Mouse (Mus musculus): ENCODE measurements around the gene Car11. TPM values are rescaled to one million over a fixed set of nuclear protein-coding genes. Genes with fewer than 3 reads are reported as not detected.

Gene Car11
- polyA plus RNA-seq, 1 experiment from 2014 or later, result 4.9 TPM

GRCm38 (mm10) chr7:45747450-45747849, 47.8 kb downstream of the Car11 start:
- Histone ChIP-seq H3K27me3 (ENCODE audit: low read depth, poor library complexity, severe bottlenecking) (no peaks in the 10 kb centered on the region), H3K27ac (no peak overlapping the region), H3K36me3 (no peaks in the 10 kb centered on the region), H3K4me3 (no peak overlapping the region), H3K9me3 (replicated peaks) (no peaks in the 10 kb centered on the region), H3K4me1 (peaks cover 9% of the 10 kb centered on the region)
- DNase-seq (ENCODE audit: low spot score), result no peak
- WGBS, result 87% methylated on average over 5 of the region's 5 CpGs

- WGBS, result 88% methylated on average over 7 of the region's 7 CpGs
- H3K36me3 ChIP-seq, result no peaks in the 10 kb centered on the region
These were observed 48.5 kb downstream of the Car11 start for GRCm38 (mm10) chr7:45748110-45748509.

GRCm38 (mm10) chr7:45749401-45749800, 49.8 kb downstream of the Car11 start:
- DNase-seq (ENCODE audit: low spot score), result no peak
- WGBS, result 54% methylated on average over 10 of the region's 10 CpGs
- Histone ChIP-seq H3K4me1 (peaks cover 9% of the 10 kb centered on the region), H3K36me3 (no peaks in the 10 kb centered on the region), H3K27ac (peak overlapping the region; percentile 70), H3K4me3 (no peak overlapping the region), H3K27me3 (ENCODE audit: low read depth, poor library complexity, severe bottlenecking) (no peaks in the 10 kb centered on the region), H3K9me3 (replicated peaks) (no peaks in the 10 kb centered on the region)

More at GRCm38 (mm10) chr7:45748110-45748509, 48.5 kb downstream of the Car11 start:
- Histone ChIP-seq H3K9me3 (replicated peaks) (no peaks in the 10 kb centered on the region), H3K4me1 (peaks cover 9% of the 10 kb centered on the region), H3K27me3 (ENCODE audit: low read depth, poor library complexity, severe bottlenecking) (no peaks in the 10 kb centered on the region), H3K4me3 (no peak overlapping the region), H3K27ac (no peak overlapping the region)
- DNase-seq (ENCODE audit: low spot score), result no peak

- peaks cover 9% of the 10 kb centered on the region for H3K4me1 ChIP-seq
- WGBS, result 76% methylated on average over 9 of the region's 9 CpGs
- no peak for DNase-seq (ENCODE audit: low spot score)
- no peak overlapping the region for H3K27ac ChIP-seq
- no peaks in the 10 kb centered on the region for H3K27me3 ChIP-seq (ENCODE audit: low read depth, poor library complexity, severe bottlenecking)
- H3K36me3 ChIP-seq, result no peaks in the 10 kb centered on the region
- H3K9me3 ChIP-seq (replicated peaks), result no peaks in the 10 kb centered on the region
- H3K4me3 ChIP-seq, result no peak overlapping the region
These were observed 50.5 kb downstream of the Car11 start for GRCm38 (mm10) chr7:45750162-45750561.

Other genes with a start within 250 kb of the Car11 start
- gene Ftl1, start 240.0 kb upstream of the Car11 start, polyA plus RNA-seq (2016; fragmentation: Nextera tagmentation; extraction: Ambion mirVana), result 5,063 and 5,416 TPM in 2 replicates
- gene Bax, start 232.9 kb upstream of the Car11 start, polyA plus RNA-seq (2016; fragmentation: Nextera tagmentation; extraction: Ambion mirVana), result 248 and 297 TPM in 2 replicates
- gene Tulp2, start 218.0 kb upstream of the Car11 start, polyA plus RNA-seq (2016; fragmentation: Nextera tagmentation; extraction: Ambion mirVana), result 1.8 and 2.2 TPM in 2 replicates
- not detected in 2 replicates for gene Gm45808, start 213.0 kb upstream of the Car11 start, polyA plus RNA-seq (2016; fragmentation: Nextera tagmentation; extraction: Ambion mirVana)
- 4.9 and 5.8 TPM in 2 replicates for gene Dhdh, start 211.0 kb upstream of the Car11 start, polyA plus RNA-seq (2016; fragmentation: Nextera tagmentation; extraction: Ambion mirVana)
- gene Nucb1, start 189.4 kb upstream of the Car11 start, polyA plus RNA-seq (2016; fragmentation: Nextera tagmentation; extraction: Ambion mirVana), result 116 and 125 TPM in 2 replicates
- 22.4 and 25.7 TPM in 2 replicates for gene Ppp1r15a, start 173.6 kb upstream of the Car11 start, polyA plus RNA-seq (2016; fragmentation: Nextera tagmentation; extraction: Ambion mirVana)
- gene Plekha4, start 173.5 kb upstream of the Car11 start, polyA plus RNA-seq (2016; fragmentation: Nextera tagmentation; extraction: Ambion mirVana), result 0.43 and 1.0 TPM in 2 replicates
- gene Hsd17b14, start 144.9 kb upstream of the Car11 start, polyA plus RNA-seq (2016; fragmentation: Nextera tagmentation; extraction: Ambion mirVana), result 1.0 and 1.1 TPM in 2 replicates
- 65.8 and 68.0 TPM in 2 replicates for gene Bcat2, start 129.7 kb upstream of the Car11 start, polyA plus RNA-seq (2016; fragmentation: Nextera tagmentation; extraction: Ambion mirVana)
- not detected in 2 replicates for gene Fgf21, start 84.4 kb upstream of the Car11 start, polyA plus RNA-seq (2016; fragmentation: Nextera tagmentation; extraction: Ambion mirVana)
- not detected in 2 replicates for gene Fut1, start 82.6 kb upstream of the Car11 start, polyA plus RNA-seq (2016; fragmentation: Nextera tagmentation; extraction: Ambion mirVana)
- 0.24 TPM in 1 of 2 replicates, not detected in the other for gene Izumo1, start 78.0 kb upstream of the Car11 start, polyA plus RNA-seq (2016; fragmentation: Nextera tagmentation; extraction: Ambion mirVana)
- gene Rasip1, start 72.4 kb upstream of the Car11 start, polyA plus RNA-seq (2016; fragmentation: Nextera tagmentation; extraction: Ambion mirVana), result 8.0 and 8.3 TPM in 2 replicates
- gene Mamstr, start 59.9 kb upstream of the Car11 start, polyA plus RNA-seq (2016; fragmentation: Nextera tagmentation; extraction: Ambion mirVana), result 2.2 and 3.2 TPM in 2 replicates
- 0.16 and 0.21 TPM in 2 replicates for gene Fut2, start 33.4 kb upstream of the Car11 start, polyA plus RNA-seq (2016; fragmentation: Nextera tagmentation; extraction: Ambion mirVana)
- gene Ntn5, start 15.8 kb upstream of the Car11 start, polyA plus RNA-seq (2016; fragmentation: Nextera tagmentation; extraction: Ambion mirVana), result 0.16 and 0.39 TPM in 2 replicates
- 0.54 and 0.83 TPM in 2 replicates for gene Sec1, start 5.4 kb upstream of the Car11 start, polyA plus RNA-seq (2016; fragmentation: Nextera tagmentation; extraction: Ambion mirVana)
- gene Dbp, start 5.2 kb downstream of the Car11 start, polyA plus RNA-seq (2016; fragmentation: Nextera tagmentation; extraction: Ambion mirVana), result 3.7 and 4.7 TPM in 2 replicates
- 1,218 and 1,459 TPM in 2 replicates for gene Rpl18, start 15.6 kb downstream of the Car11 start, polyA plus RNA-seq (2016; fragmentation: Nextera tagmentation; extraction: Ambion mirVana)
- 45.5 and 49.3 TPM in 2 replicates for gene Sphk2, start 18.2 kb downstream of the Car11 start, polyA plus RNA-seq (2016; fragmentation: Nextera tagmentation; extraction: Ambion mirVana)
- 2.1 and 2.4 TPM in 2 replicates for gene Fam83e, start 21.4 kb downstream of the Car11 start, polyA plus RNA-seq (2016; fragmentation: Nextera tagmentation; extraction: Ambion mirVana)
- not detected in 2 replicates for gene Spaca4, start 26.0 kb downstream of the Car11 start, polyA plus RNA-seq (2016; fragmentation: Nextera tagmentation; extraction: Ambion mirVana)
- 2.2 and 3.2 TPM in 2 replicates for gene Lmtk3, start 83.9 kb downstream of the Car11 start, polyA plus RNA-seq (2016; fragmentation: Nextera tagmentation; extraction: Ambion mirVana)
- 1.8 and 2.1 TPM in 2 replicates for gene Sult2b1, start 84.8 kb downstream of the Car11 start, polyA plus RNA-seq (2016; fragmentation: Nextera tagmentation; extraction: Ambion mirVana)
- 170 TPM in 2 replicates for gene Cyth2, start 114.7 kb downstream of the Car11 start, polyA plus RNA-seq (2016; fragmentation: Nextera tagmentation; extraction: Ambion mirVana)
- gene Kcnj14, start 124.9 kb downstream of the Car11 start, polyA plus RNA-seq (2016; fragmentation: Nextera tagmentation; extraction: Ambion mirVana), result 1.2 and 1.4 TPM in 2 replicates
- gene Grwd1, start 131.1 kb downstream of the Car11 start, polyA plus RNA-seq (2016; fragmentation: Nextera tagmentation; extraction: Ambion mirVana), result 116 and 156 TPM in 2 replicates
- gene Kdelr1, start 172.9 kb downstream of the Car11 start, polyA plus RNA-seq (2016; fragmentation: Nextera tagmentation; extraction: Ambion mirVana), result 36.8 and 41.2 TPM in 2 replicates
- 0.09 and 0.10 TPM in 2 replicates for gene Grin2d, start 178.5 kb downstream of the Car11 start, polyA plus RNA-seq (2016; fragmentation: Nextera tagmentation; extraction: Ambion mirVana)
- 1.4 and 1.5 TPM in 2 replicates for gene Syngr4, start 196.9 kb downstream of the Car11 start, polyA plus RNA-seq (2016; fragmentation: Nextera tagmentation; extraction: Ambion mirVana)
- gene Tmem143, start 197.1 kb downstream of the Car11 start, polyA plus RNA-seq (2016; fragmentation: Nextera tagmentation; extraction: Ambion mirVana), result 4.8 and 5.7 TPM in 2 replicates
- 18.5 and 34.5 TPM in 2 replicates for gene Emp3, start 221.6 kb downstream of the Car11 start, polyA plus RNA-seq (2016; fragmentation: Nextera tagmentation; extraction: Ambion mirVana)
- gene Ccdc114, start 224.2 kb downstream of the Car11 start, polyA plus RNA-seq (2016; fragmentation: Nextera tagmentation; extraction: Ambion mirVana), result 4.4 and 6.3 TPM in 2 replicates

Measured in limb, embryonic 10.5 days (tissue).